Mouse (Mus musculus): ENCODE measurements around the gene Brwd1. TPM values are rescaled to one million over a fixed set of nuclear protein-coding genes. Genes with fewer than 3 reads are reported as not detected.
"Not testable (repeated sequence)": the region's sequence is repeated elsewhere in the genome, so short reads cannot be mapped to it uniquely, and the experiment has no call there.

The Brwd1 gene
- polyA plus RNA-seq, 1 experiment from 2014 or later: 78.3 TPM

GRCm38 (mm10) chr16:96025244-96025643, 57.1 kb downstream of the Brwd1 start:
- Histone ChIP-seq H3K9ac (no peak overlapping the region), H3K36me3 (peaks cover 79% of the 10 kb centered on the region), H3K9me3 (replicated peaks) (no peaks in the 10 kb centered on the region), H3K4me1 (no peaks in the 10 kb centered on the region), H3K4me2 (replicated peaks) (no peak overlapping the region), H3K27me3 (no peaks in the 10 kb centered on the region), H3K4me3 (replicated peaks) (no peak overlapping the region), H3K27ac (replicated peaks) (no peak overlapping the region)
- 67% methylated on average over 3 of the region's 3 CpGs for WGBS
- no peak for ATAC-seq (ENCODE audit: insufficient number of reproducible peaks, low FRiP score, low TSS enrichment, low read depth)

GRCm38 (mm10) chr16:96021045-96021444, 61.3 kb downstream of the Brwd1 start:
- H3K36me3 ChIP-seq: peaks cover 81% of the 10 kb centered on the region
- H3K27ac ChIP-seq (replicated peaks): no peak overlapping the region
- H3K9me3 ChIP-seq (replicated peaks): no peaks in the 10 kb centered on the region
- 87% methylated on average over 10 of the region's 10 CpGs for WGBS
- H3K4me3 ChIP-seq (replicated peaks): no peak overlapping the region
- no peak overlapping the region for H3K9ac ChIP-seq
- no peaks in the 10 kb centered on the region for H3K4me1 ChIP-seq
- no peaks in the 10 kb centered on the region for H3K27me3 ChIP-seq
- no peak for ATAC-seq (ENCODE audit: insufficient number of reproducible peaks, low FRiP score, low TSS enrichment, low read depth)
- no peak overlapping the region for H3K4me2 ChIP-seq (replicated peaks)

- H3K36me3 ChIP-seq: peaks cover 21% of the 10 kb centered on the region
- ATAC-seq (ENCODE audit: insufficient number of reproducible peaks, low FRiP score, low TSS enrichment, low read depth); H3K4me2 ChIP-seq (replicated peaks); H3K27ac ChIP-seq (replicated peaks); H3K9ac ChIP-seq; H3K4me1 ChIP-seq; H3K9me3 ChIP-seq (replicated peaks); H3K4me3 ChIP-seq (replicated peaks); H3K27me3 ChIP-seq: not testable (repeated sequence)
- no CpG with 5 or more reads among the region's 10 CpGs for WGBS
These were observed 73.2 kb downstream of the Brwd1 start for GRCm38 (mm10) chr16:96009124-96009523.

GRCm38 (mm10) chr16:96004278-96004677, 78.0 kb downstream of the Brwd1 start:
- not testable (repeated sequence) for H3K27me3 ChIP-seq; ATAC-seq (ENCODE audit: insufficient number of reproducible peaks, low FRiP score, low TSS enrichment, low read depth); H3K9ac ChIP-seq; H3K9me3 ChIP-seq (replicated peaks); H3K4me3 ChIP-seq (replicated peaks); H3K27ac ChIP-seq (replicated peaks); H3K4me2 ChIP-seq (replicated peaks); H3K4me1 ChIP-seq
- peaks cover 39% of the 10 kb centered on the region for H3K36me3 ChIP-seq
- WGBS: no CpG with 5 or more reads among the region's 10 CpGs

GRCm38 (mm10) chr16:95999291-95999690, 83.0 kb downstream of the Brwd1 start:
- no peak for ATAC-seq (ENCODE audit: insufficient number of reproducible peaks, low FRiP score, low TSS enrichment, low read depth)
- H3K9me3 ChIP-seq (replicated peaks): no peaks in the 10 kb centered on the region
- H3K36me3 ChIP-seq: peaks cover 54% of the 10 kb centered on the region
- no peak overlapping the region for H3K4me3 ChIP-seq (replicated peaks)
- H3K27me3 ChIP-seq: no peaks in the 10 kb centered on the region
- no peak overlapping the region for H3K27ac ChIP-seq (replicated peaks)
- 85% methylated on average over 5 of the region's 5 CpGs for WGBS
- no peak overlapping the region for H3K9ac ChIP-seq
- no peaks in the 10 kb centered on the region for H3K4me1 ChIP-seq
- H3K4me2 ChIP-seq (replicated peaks): no peak overlapping the region

- 87% methylated on average over 7 of the region's 7 CpGs for WGBS
- Histone ChIP-seq H3K36me3 (peaks cover 45% of the 10 kb centered on the region; the same call in 1 of the 2 replicates), H3K27me3 (no peaks in the 10 kb centered on the region), H3K4me3 (replicated peaks) (no peak overlapping the region), H3K27ac (replicated peaks) (no peak overlapping the region), H3K4me2 (replicated peaks) (no peak overlapping the region), H3K9ac (no peak overlapping the region), H3K4me1 (peaks cover 4% of the 10 kb centered on the region), H3K9me3 (replicated peaks) (no peaks in the 10 kb centered on the region)
- no peak for ATAC-seq (ENCODE audit: insufficient number of reproducible peaks, low FRiP score, low TSS enrichment, low read depth)
These were observed 86.2 kb downstream of the Brwd1 start for GRCm38 (mm10) chr16:95996156-95996555.

- 81% methylated on average over 4 of the region's 4 CpGs for WGBS
- not testable (repeated sequence) for ATAC-seq (ENCODE audit: insufficient number of reproducible peaks, low FRiP score, low TSS enrichment, low read depth)
These were observed 87.8 kb downstream of the Brwd1 start for GRCm38 (mm10) chr16:95994576-95994975.

GRCm38 (mm10) chr16:95992596-95992995, 89.7 kb downstream of the Brwd1 start:
- H3K4me2 ChIP-seq (replicated peaks): no peak overlapping the region
- ATAC-seq (ENCODE audit: insufficient number of reproducible peaks, low FRiP score, low TSS enrichment, low read depth): no peak
- no peak overlapping the region for H3K9ac ChIP-seq
- H3K9me3 ChIP-seq (replicated peaks): no peaks in the 10 kb centered on the region
- 50% methylated on average over 5 of the region's 5 CpGs for WGBS
- H3K36me3 ChIP-seq: peaks cover 25% of the 10 kb centered on the region; the same call in 1 of the 2 replicates
- H3K27me3 ChIP-seq: no peaks in the 10 kb centered on the region
- no peak overlapping the region for H3K27ac ChIP-seq (replicated peaks)
- no peak overlapping the region for H3K4me3 ChIP-seq (replicated peaks)
- peaks cover 14% of the 10 kb centered on the region for H3K4me1 ChIP-seq

More at GRCm38 (mm10) chr16:95994576-95994975, 87.8 kb downstream of the Brwd1 start:
- H3K9ac ChIP-seq; H3K9me3 ChIP-seq (replicated peaks); H3K27ac ChIP-seq (replicated peaks); H3K4me2 ChIP-seq (replicated peaks); H3K4me3 ChIP-seq (replicated peaks); H3K27me3 ChIP-seq; H3K4me1 ChIP-seq: not testable (repeated sequence)
- peaks cover 32% of the 10 kb centered on the region; the same call in 1 of the 2 replicates for H3K36me3 ChIP-seq

GRCm38 (mm10) chr16:95991122-95991900, 91.0 kb downstream of the Brwd1 start:
- H3K27ac ChIP-seq (replicated peaks): peak overlapping the region; percentile 94
- 2% methylated on average over 10 of the region's 10 CpGs for WGBS
- H3K4me2 ChIP-seq (replicated peaks): peak overlapping the region; percentile 59
- H3K9ac ChIP-seq: peak overlapping the region; percentile 53
- H3K4me1 ChIP-seq: peaks cover 14% of the 10 kb centered on the region
- 0 out of 2 replicates have a peak, but pooled peaks have one; percentile 5 for ATAC-seq (ENCODE audit: insufficient number of reproducible peaks, low FRiP score, low TSS enrichment, low read depth)
- H3K36me3 ChIP-seq: peaks cover 25% of the 10 kb centered on the region
- H3K9me3 ChIP-seq (replicated peaks): no peaks in the 10 kb centered on the region
- no peaks in the 10 kb centered on the region for H3K27me3 ChIP-seq
- peak overlapping the region; percentile 75 for H3K4me3 ChIP-seq (replicated peaks)

- ATAC-seq (ENCODE audit: insufficient number of reproducible peaks, low FRiP score, low TSS enrichment, low read depth): peak; percentile 93
- Histone ChIP-seq H3K9ac (peak within 1 kb of the TSS; percentile 53), H3K4me3 (replicated peaks) (peak within 1 kb of the TSS; percentile 75), H3K4me2 (replicated peaks) (peak within 1 kb of the TSS; percentile 59), H3K27ac (replicated peaks) (peak within 1 kb of the TSS; percentile 94), H3K36me3 (peaks cover 23% of the 10 kb centered on the region), H3K27me3 (no peaks in the 10 kb centered on the region), H3K9me3 (replicated peaks) (no peaks in the 10 kb centered on the region), H3K4me1 (peaks cover 14% of the 10 kb centered on the region)
- under 1% methylated on average over 62 of the region's 62 CpGs for WGBS
These were observed 91.7 kb downstream of the Brwd1 start, which contains the start of gene Psmg1 for GRCm38 (mm10) chr16:95990462-95991121. TSS of gene Psmg1 (minus strand) at chr16:95990960.

GRCm38 (mm10) chr16:95984911-95985310, 97.4 kb downstream of the Brwd1 start:
- WGBS: 77% methylated on average over 5 of the region's 5 CpGs

More at GRCm38 (mm10) chr16:95984911-95985310, 97.4 kb downstream of the Brwd1 start:
- H3K4me3 ChIP-seq (replicated peaks): no peak overlapping the region
- H3K27me3 ChIP-seq: no peaks in the 10 kb centered on the region
- H3K4me1 ChIP-seq: peaks cover 6% of the 10 kb centered on the region; the same call in 1 of the 2 replicates
- no peaks in the 10 kb centered on the region for H3K9me3 ChIP-seq (replicated peaks)
- no peak overlapping the region for H3K27ac ChIP-seq (replicated peaks)
- no peak overlapping the region for H3K9ac ChIP-seq
- peaks cover 39% of the 10 kb centered on the region for H3K36me3 ChIP-seq
- H3K4me2 ChIP-seq (replicated peaks): no peak overlapping the region
- ATAC-seq (ENCODE audit: insufficient number of reproducible peaks, low FRiP score, low TSS enrichment, low read depth): no peak
